Mouse (Mus musculus): Measurements from ENCODE around the gene Zfp961. TPM values are rescaled to one million over a fixed set of nuclear protein-coding genes. Genes with fewer than 3 reads are reported as not detected.

The Zfp961 gene
- polyA plus RNA-seq, 1 experiment, result 4.1 TPM

DNA sequence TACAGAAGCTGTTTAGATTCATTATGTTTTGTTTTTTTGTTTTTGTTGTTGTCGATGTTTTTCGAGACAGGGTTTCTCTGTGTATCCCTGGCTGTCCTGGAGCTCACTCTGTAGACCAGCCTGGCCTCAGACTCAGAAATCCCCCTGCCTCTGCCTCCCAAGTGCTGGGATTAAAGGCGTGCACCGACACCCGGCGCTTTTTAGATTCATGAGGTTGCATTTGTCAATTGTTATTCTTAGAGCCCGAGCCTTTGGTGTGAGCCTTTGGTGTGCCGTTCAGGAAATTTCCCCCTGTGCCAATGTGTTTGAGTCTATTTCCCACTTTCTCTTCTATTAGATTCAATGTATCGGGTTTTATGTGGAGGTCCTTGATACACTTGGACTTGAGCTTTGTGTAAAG is 3.8 kb downstream of the Zfp961 start:
- 97% methylated on average over 9 of the region's 9 CpGs for WGBS
- DNase-seq (ENCODE audit: low read depth, low spot score), result no peak

DNA sequence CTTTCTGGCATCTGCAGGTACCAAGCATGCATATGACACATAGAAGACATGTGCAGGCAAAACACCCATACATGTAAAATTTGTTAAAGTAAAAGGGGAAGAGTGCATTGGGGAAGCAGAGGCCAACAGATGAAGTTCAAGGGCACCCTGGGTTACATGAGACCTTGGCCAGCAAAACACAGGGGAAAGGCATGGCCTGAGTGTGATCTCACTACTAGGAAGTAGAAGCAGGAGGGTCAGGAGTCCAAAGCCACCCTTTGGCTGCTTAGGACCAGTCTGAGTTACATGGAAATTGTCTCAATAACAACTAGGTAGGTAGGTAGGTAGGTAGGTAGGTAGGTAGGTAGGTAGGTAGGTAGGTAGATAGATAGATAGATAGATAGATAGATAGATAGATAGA is 9.6 kb downstream of the Zfp961 start:
- no peak for DNase-seq (ENCODE audit: low read depth, low spot score)

DNA sequence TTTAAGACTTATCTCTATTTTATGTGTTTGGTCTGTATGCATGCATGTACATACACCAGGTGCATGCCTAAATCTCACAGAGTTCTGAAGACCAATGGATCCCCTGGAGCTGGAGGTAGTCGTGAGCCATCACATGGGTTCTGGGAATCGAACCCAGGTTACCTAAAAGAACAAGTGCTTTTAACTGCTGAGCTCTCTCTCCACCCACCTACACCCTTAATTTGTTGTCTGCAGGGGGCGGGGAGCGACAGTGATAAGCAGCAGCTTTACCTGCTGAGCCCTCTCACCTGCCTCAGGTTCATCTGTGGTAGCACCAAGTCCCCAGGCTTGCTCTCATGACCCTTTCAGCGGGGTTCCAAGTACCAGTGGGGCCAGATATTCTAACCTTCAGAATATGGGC is 11.0 kb downstream of the Zfp961 start:
- no peak for DNase-seq (ENCODE audit: low read depth, low spot score)
- 87% methylated on average over 5 of the region's 5 CpGs for WGBS

DNA sequence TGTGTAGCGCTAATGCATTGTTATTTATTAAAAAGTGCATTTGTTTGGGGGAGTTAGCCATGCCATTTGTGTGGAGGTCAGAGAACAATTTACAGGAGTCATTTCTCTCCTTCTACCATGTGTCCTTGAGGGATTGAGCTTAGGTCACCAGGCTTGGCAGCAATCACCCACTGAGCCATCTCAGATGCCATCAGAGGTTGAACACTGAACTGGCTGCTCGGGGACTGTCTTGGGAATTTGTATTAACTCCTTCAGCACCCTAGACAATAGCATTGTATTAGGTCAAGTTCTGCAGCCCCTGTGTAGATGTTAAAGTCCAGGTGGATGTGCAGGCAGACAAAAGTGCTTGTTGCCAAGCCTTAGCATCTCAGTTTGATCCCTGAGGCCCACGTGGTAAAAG is 13.2 kb downstream of the Zfp961 start:
- 85% methylated on average over 3 of the region's 3 CpGs for WGBS
- DNase-seq (ENCODE audit: low read depth, low spot score), result no peak

DNA sequence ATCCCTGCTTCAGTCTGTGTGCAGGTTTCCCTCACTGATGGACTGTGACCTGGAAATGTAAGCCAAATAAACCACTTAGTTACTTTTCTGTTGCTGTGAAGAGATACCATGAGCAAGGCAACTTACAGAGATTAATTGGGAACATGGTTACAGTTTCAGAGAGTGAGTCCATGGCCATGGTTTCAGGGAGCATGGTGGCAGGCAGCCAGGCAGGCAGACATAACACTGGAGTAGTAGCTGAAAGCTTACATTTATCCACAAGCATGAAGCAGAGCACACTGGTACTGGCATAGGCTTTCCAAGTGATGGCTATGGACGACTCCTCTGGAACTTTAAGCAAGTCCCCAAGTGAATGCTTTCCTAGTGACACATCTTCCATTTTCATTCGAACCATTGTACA is 14.3 kb downstream of the Zfp961 start:
- no peak for DNase-seq (ENCODE audit: low read depth, low spot score)
- 96% methylated on average over 2 of the region's 2 CpGs for WGBS

DNA sequence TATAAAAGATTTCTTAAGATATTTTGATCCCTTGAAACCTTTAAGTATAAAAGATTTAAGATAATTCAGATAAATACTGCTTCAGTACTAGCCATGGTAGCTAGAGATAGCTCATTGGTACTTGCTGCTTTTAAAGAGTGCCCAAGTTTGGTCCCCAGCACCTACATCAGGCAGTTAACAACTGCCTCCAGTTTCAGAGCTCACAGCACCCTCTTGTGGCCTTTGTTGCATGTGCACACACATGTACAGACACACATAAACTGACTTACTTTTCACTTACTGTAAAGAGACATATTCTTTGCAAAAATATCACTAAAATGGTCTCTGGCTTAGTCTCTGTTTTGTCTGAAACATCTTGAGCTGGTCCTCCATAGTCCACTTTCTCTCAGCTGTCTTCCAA is 15.6 kb downstream of the Zfp961 start:
- no peak for DNase-seq (ENCODE audit: low read depth, low spot score)

DNA sequence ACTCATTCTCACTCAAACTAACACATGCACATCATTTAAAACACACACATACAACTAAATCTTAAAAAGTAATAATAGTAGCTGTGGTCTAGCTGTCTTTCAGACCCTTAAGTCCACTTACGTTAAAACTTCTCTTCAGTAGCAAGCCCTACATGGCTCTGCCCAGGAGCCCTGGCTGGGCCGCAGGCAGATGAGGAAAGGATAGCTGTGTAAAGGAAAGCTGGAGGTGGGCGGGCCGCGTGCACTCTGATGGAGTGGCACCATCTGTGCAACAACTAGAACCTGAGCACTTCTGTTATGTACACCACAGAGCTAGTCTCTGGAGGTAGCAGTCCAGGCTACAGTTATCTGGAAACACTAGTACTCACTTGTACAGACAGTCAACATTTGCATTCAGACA is 16.4 kb downstream of the Zfp961 start:
- 98% methylated on average over 5 of the region's 5 CpGs for WGBS

DNA sequence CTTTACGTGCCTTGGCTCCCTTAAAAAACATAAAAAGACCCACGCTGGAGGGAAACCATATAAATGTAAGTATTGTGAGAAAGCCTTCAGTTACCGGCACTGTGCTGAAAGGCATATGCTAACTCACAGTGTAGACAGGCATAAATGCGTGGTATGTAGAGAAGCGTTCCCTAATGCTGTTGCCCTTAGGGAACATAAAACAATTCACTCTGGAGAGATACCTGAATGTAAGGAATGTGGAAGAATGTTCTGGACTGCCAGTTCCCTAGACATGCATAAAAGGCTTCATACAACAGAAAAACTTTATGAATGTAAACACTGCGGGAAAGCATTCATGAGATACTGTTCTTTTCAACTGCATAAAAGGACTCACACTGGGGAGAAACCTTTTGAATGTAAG is 17.3 kb downstream of the Zfp961 start:
- no peak for DNase-seq (ENCODE audit: low read depth, low spot score)
- WGBS, result 90% methylated on average over 6 of the region's 6 CpGs

More for the DNA sequence above, 16.4 kb downstream of the Zfp961 start:
- no peak for DNase-seq (ENCODE audit: low read depth, low spot score)

DNA sequence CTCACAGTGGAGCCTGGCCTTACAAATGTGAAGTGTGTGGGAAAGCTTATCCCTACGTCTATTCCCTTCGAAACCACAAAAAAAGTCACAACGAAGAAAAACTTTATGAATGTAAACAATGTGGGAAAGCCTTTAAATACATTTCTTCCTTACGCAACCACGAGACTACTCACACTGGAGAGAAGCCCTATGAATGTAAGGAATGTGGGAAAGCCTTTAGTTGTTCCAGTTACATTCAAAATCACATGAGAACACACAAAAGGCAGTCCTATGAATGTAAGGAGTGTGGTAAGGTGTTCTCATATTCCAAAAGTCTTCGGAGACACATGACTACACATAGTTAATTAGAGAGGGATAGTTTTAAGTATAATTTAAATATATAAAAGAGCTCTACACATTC is 17.8 kb downstream of the Zfp961 start:
- no peak for DNase-seq (ENCODE audit: low read depth, low spot score)
- WGBS, result 87% methylated on average over 6 of the region's 6 CpGs

DNA sequence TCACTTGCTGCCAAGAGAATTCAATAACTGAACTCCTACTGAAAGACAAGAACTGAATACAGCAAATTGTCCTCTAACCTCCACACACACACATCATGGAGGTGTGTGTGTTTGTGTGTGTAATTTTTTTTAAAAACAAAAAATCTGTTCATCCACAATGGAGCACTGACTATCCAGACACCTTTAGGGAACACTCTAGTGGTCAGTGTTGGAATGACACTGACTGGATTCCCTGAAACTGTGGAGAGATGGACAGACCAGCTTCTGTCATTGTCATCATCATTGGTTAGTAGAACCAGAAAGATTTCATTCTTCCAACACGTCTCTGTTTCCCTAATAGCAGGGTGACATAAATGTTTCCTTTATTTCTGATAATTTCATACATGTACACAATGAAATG is 21.1 kb downstream of the Zfp961 start:
- DNase-seq (ENCODE audit: low read depth, low spot score), result no peak
- WGBS, result 56% methylated on average over 1 of the region's 1 CpGs

DNA sequence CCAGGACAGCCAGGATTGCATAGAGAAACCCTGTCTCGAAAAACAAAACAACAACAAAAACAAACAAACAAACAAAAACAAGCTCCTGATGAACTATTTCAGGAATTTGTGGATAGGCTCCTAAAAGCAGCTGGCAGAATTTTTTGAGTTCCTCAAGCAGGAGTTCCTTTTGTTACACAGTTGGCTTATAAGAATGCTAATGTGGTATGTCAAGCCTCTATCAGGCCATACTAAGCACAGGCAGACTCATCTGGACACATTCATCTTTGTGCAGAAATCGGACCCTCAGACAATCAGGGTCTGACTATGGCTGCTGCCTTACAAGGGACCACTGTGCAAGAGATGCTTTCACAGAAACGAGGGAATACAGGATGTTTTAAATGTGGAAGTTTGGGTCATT is 23.4 kb downstream of the Zfp961 start:
- 75% methylated on average over 3 of the region's 3 CpGs for WGBS

DNA sequence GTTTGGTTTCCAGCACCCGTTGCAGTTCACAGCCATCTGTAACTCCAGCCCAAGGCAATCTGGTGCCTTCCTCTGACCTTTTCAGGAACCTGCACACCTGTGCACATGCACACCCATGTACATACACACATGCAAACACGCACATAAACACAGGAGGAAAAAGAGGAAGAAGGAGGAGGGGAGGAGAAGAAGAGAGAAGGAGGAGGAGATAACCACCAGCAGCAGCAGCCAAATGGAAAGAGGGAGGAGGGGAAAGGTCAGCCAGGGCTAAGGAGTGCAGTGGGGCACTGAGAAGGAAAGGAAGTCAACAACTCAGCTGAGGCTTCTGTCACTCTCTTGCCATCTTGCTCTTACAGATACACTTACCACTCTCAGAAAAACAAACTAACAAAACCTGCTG is 30.2 kb downstream of the Zfp961 start:
- WGBS, result 16% methylated on average over 2 of the region's 2 CpGs
- DNase-seq (ENCODE audit: low read depth, low spot score), result no peak

More for the DNA sequence above, 23.4 kb downstream of the Zfp961 start:
- DNase-seq (ENCODE audit: low read depth, low spot score), result no peak

DNA sequence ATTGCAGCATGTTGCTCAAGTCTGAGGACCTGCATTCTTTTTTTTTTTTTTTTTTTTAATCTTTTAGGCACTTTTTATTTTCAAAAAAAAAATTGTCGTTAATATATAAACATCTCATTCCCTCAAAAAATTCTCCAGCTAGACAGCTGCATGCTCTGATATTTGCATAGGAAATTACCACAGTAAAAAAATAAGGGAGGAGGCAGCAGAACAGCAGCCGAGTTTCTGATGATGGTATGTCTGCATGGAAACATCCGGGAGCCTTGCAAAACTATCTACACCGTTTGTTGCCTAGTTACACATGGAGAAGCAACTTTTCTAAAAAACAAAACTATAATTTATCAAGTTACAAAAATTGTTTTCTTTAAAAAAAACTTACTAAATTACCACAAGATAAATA is 30.6 kb downstream of the Zfp961 start:
- 38% methylated on average over 4 of the region's 4 CpGs for WGBS
- no peak for DNase-seq (ENCODE audit: low read depth, low spot score)

DNA sequence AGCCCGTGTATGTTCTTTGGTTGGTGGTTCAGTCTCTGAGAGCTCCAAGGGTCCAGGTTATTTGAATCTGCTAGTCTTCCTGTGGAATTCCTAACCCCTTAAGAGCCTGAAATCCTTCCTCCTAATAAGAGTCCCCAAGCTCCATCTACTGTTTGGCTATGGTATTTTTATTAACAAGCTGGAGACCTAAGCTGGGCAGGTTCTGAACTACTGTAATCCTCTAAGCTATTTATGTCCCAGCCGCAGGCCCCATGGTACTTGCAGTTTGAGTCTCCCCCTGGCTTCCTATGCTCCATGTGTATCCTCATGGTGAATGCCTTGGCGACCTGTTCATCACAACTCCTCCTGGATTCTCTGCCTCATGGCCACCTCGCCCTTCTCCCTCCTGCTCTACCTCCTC is 33.8 kb downstream of the Zfp961 start:
- WGBS, result 66% methylated on average over 4 of the region's 4 CpGs

DNA sequence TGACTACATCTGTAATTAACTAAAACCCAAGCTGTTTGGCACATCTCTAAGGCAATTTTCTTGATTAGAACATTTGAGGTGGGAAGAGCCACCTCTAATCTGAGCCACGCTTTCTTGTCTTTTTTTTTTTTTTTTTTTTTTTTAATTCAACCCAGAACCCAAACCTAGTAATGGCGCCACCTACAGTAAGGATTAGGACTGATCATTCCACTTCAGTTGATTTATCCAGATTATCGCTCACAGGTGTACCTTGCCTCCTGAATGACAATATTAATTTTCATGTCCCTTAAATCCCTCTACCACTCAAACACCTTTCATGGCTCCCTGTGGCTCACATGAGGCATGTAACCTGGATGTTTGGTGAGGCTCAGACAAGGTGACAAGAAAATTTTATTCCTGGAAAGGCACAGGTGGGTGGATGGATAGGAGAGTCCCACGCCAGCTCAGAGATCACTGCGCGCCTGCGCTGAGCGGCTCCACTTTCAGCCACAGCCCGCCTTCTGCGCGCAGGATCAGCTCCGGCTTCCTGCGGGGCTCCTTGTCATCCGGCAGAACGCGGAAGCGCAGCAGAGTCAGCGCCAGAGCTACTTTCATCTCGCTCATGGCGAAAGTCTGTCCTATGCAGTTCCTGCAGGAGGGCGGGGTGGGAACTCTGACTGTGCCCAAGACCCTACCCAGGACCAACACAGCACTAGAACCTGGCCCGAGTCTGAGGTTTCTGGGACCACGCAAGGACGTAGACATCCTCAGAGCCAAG is 37.5 kb downstream of the Zfp961 start:
- no peak for DNase-seq (ENCODE audit: low read depth, low spot score)
- WGBS, result 20% methylated on average over 24 of the region's 24 CpGs

More for the DNA sequence above, 33.8 kb downstream of the Zfp961 start:
- no peak for DNase-seq (ENCODE audit: low read depth, low spot score)

DNA sequence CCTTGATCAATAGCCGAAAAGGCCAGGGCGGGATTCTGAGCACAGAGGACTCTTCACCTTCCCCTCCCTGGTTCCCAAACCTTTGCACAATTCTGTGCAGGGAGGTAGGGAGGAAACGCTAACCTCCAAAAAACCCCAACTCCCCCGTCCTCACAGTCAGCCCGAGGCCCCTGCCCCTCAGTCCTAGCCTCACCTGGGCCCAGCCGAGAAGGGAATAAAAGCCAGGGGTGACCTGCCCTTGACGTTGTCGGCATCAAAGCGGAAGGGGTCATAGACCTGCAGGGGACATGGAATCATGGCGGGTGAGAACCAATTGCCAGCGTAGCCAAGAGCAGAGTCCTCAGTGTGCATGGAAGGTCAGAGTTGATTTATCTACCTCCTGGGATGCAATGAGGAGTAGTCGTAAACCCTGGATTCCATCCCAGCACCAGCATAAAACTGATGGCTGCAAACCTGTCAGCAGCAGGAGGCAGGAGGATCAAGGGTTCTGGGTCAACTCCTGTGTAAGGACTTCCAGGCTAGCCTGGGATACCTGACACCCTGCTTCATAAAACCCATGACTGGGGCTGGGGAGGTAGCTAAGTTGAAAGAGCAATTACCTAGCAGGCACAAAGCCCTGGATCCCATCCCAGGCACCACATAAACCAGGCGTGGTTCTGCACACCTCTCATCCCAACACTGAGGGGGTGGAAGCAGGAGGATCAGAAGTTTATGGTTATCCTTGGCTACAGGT is 38.2 kb downstream of the Zfp961 start:
- no peak for DNase-seq (ENCODE audit: low read depth, low spot score)
- 46% methylated on average over 13 of the region's 13 CpGs for WGBS

DNA sequence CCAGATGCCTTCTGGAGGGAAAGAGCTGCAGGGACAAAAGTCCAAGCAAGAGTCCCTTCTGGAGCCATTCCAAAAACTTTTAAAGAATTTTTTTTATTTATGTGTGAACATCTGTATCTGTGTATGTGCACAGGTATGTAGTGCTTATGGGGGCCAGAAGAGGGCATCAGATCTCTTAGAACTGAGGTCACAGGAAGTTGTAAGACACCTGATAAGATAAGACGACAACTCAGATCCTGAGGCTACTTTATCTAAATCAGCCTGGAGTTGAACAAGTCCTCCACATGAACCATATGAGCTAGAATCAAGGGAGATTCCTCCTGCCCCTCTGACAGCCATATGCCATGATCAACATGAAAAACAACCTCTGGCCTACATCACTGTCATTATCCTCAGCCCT is 48.6 kb downstream of the Zfp961 start:
- DNase-seq (ENCODE audit: low read depth, low spot score), result no peak
- 73% methylated on average over 1 of the region's 1 CpGs for WGBS

DNA sequence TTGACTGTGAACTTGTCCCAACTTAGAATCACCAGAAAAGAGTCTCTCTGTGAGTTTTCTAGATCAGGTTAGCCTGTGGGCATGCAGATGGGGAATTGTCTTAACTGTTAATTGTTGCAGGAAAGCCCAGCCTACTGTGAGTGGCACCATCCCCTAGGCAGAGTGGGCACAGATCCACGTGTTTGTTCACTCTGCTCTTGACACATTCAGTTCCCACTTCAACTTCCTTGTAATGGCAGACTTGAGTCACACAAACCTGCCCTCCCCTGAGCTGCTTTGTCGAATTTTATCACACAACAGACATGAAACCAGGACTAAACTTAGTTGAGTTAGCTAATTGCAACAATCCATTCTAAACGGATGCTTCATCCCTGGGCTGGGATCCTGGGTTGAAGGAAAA is 49.4 kb downstream of the Zfp961 start:
- 58% methylated on average over 3 of the region's 3 CpGs for WGBS
- no peak for DNase-seq (ENCODE audit: low read depth, low spot score)

DNA sequence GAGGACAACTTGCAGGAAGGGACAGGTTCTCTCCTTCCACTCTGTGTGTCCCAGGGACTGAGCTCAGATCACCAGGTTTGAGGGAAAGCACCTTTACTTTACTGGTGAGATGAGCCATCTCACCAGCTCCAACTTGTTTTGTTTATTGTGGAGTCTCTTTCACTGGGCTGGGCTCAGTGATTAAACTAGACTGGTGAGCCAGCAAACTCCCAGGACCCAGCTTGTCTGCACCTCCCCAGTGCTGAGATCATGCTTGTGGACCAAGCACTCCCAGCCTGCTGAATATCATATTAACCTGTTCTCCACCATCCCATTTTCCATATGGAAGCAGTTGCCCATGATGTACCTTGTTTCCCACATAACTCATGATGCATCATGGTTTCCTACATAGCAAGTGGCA is 52.1 kb downstream of the Zfp961 start:
- DNase-seq (ENCODE audit: low read depth, low spot score), result no peak

DNA sequence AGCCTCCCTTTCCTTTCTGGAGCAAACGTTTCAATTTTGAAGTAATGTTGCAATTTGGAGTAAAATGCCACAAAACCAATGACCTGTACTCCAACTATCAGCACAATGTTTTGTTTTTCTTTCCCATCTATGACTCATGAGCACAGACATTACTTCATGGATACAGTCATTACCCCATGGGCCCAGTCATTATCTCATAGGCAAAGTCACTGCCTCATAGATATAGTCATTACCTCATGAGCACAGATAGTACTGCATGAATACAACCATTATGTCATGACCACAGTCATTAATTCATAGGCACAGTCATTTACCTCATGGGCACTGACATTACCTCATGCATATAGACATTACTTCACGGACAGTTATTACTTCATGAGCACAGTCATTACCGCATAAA is 55.1 kb downstream of the Zfp961 start:
- no peak for DNase-seq (ENCODE audit: low read depth, low spot score)
- WGBS, result 79% methylated on average over 3 of the region's 3 CpGs

DNA sequence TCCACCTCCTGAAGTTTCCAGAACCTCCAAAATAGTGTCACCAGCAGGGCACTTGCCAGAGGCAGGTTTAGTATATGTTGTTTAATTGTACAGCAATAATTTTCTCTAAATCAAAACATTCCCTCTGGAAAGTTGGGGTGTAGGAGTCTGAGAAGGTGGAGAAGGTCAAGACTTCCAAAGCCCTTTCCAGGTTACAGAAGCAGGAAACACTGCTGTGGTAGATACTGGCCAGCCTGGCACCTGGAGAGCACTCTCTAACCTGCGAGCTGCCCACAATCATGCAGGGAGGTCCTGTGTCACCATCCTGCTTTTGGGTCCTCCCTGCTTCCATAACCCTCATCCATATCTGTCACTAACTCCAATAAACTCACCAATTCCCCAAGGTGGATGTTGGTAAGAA is 55.9 kb downstream of the Zfp961 start:
- WGBS, result 67% methylated on average over 1 of the region's 1 CpGs
- no peak for DNase-seq (ENCODE audit: low read depth, low spot score)
